Mouse (Mus musculus): ENCODE data around the gene Slc25a47.

GRCm38 (mm10) chr12:108835840-108836409 lies at the start of gene Slc25a47, which contains the start of gene Slc25a29:
- TF ChIP-seq USF1 (IDR thresholded peaks at IDR 0.05; ENCODE audit: low read depth) (no peak), MAX (IDR thresholded peaks at IDR 0.05; ENCODE audit: low read depth) (no peak), POLR2A (IDR thresholded peaks at IDR 0.05; ENCODE audit: insufficient read length, low read depth) (peak; percentile 90), TCF12 (IDR thresholded peaks at IDR 0.05; ENCODE audit: insufficient read depth, poor library complexity, severe bottlenecking) (no peak)

Measured in myocyte (in vitro differentiated cells).